Comparison of ENCODE assay signal across 16 mouse cellular contexts in genomic region chr17:86067444-86067843, GRCm38 (mm10).
"Had no signal": no experiment of that assay in that cellular context is flagged by ENCODE, and none has a peak within 500 bp of the region (broad histone marks: within the 10 kb centered on the region; RNA-seq: fewer than 3 reads in every experiment).

No protein-coding gene starts in this region.

- H3K4me1 ChIP-seq: neural tube, embryonic 13.5 days; neural tube, embryonic 15.5 days; stomach, embryonic 15.5 days had no signal

- H3K36me3 ChIP-seq: neural tube, embryonic 13.5 days; neural tube, embryonic 15.5 days; stomach, embryonic 15.5 days had no signal

- H3K4me2 ChIP-seq: neural tube, embryonic 13.5 days; neural tube, embryonic 15.5 days; stomach, embryonic 15.5 days had no signal

- H3K27me3 ChIP-seq: neural tube, embryonic 13.5 days; neural tube, embryonic 15.5 days; stomach, embryonic 15.5 days had no signal

- DNase-seq: retina, postnatal 1 day; right cerebral cortex, adult 18-20 months; right cerebral cortex, postnatal 14 days; right cerebral cortex, postnatal 25 days; right cerebral cortex, postnatal 4 days; spleen, adult 18-20 months; thymus, adult 18-20 months; thymus, adult 2 months; thymus, postnatal 14 days; thymus, postnatal 25 days; thymus, postnatal 36 days; thymus, postnatal 4 days had no signal

- H3K9ac ChIP-seq: neural tube, embryonic 13.5 days; neural tube, embryonic 15.5 days; stomach, embryonic 15.5 days had no signal

- H3K4me3 ChIP-seq: neural tube, embryonic 13.5 days; neural tube, embryonic 15.5 days; stomach, embryonic 15.5 days had no signal

- H3K9me3 ChIP-seq: neural tube, embryonic 13.5 days; neural tube, embryonic 15.5 days; stomach, embryonic 15.5 days had no signal

- H3K27ac ChIP-seq: neural tube, embryonic 13.5 days; neural tube, embryonic 15.5 days; stomach, embryonic 15.5 days; stomach, postnatal 0 days had no signal
